Mouse (Mus musculus) embryo, embryonic 9.5 days (tissue): ENCODE measurements at regions not wholly inside any gene's neighbourhood (a gene's known extent, or its start where the extent isn't known, plus 50 kb on each side); places are given as distances from the start of the nearest gene placed in this dataset.

Experiments used
- DNase-seq: peaks from one replicate; pipeline ENCODE4 v3.0.0-alpha.2; 2017; ENCODE audit errors: extremely low spot score

GRCm38 (mm10) chr9:113421645-113422044, 286.4 kb downstream of the Pdcd6ip start:
- DNase-seq, result no peak

- no peak for DNase-seq
These were observed 286.9 kb downstream of the Pdcd6ip start for GRCm38 (mm10) chr9:113421121-113421520.

GRCm38 (mm10) chr9:113419801-113420200, 288.3 kb downstream of the Pdcd6ip start:
- no peak for DNase-seq

- no peak for DNase-seq
These were observed 291.0 kb downstream of the Pdcd6ip start for GRCm38 (mm10) chr9:113417106-113417505.

GRCm38 (mm10) chr9:113415511-113415931, 292.5 kb downstream of the Pdcd6ip start:
- DNase-seq, result peak; percentile 24

GRCm38 (mm10) chr9:113414690-113415089, 293.4 kb downstream of the Pdcd6ip start:
- no peak for DNase-seq

- DNase-seq, result no peak
These were observed 294.2 kb downstream of the Pdcd6ip start for GRCm38 (mm10) chr9:113413851-113414250.

- DNase-seq, result no peak
These were observed 296.4 kb downstream of the Pdcd6ip start for GRCm38 (mm10) chr9:113411638-113412037.

GRCm38 (mm10) chr9:113408521-113408920, 299.5 kb downstream of the Pdcd6ip start:
- no peak for DNase-seq

GRCm38 (mm10) chr9:113394320-113394719, 313.7 kb downstream of the Pdcd6ip start:
- DNase-seq, result no peak

- no peak for DNase-seq
These were observed 320.7 kb downstream of the Pdcd6ip start for GRCm38 (mm10) chr9:113387356-113387755.

- DNase-seq, result no peak
These were observed 326.4 kb downstream of the Pdcd6ip start for GRCm38 (mm10) chr9:113381591-113382110.

- no peak for DNase-seq
These were observed 327.5 kb downstream of the Pdcd6ip start for GRCm38 (mm10) chr9:113380408-113381129.

- DNase-seq, result no peak
These were observed 329.5 kb downstream of the Pdcd6ip start for GRCm38 (mm10) chr9:113378525-113378924.

GRCm38 (mm10) chr9:113371718-113372306, 336.2 kb downstream of the Pdcd6ip start:
- no peak for DNase-seq

- DNase-seq, result no peak
These were observed 360.1 kb downstream of the Pdcd6ip start for GRCm38 (mm10) chr9:113347942-113348341.

GRCm38 (mm10) chr9:113346531-113346930, 361.5 kb downstream of the Pdcd6ip start:
- DNase-seq, result no peak

- DNase-seq, result no peak
These were observed 365.9 kb downstream of the Pdcd6ip start for GRCm38 (mm10) chr9:113342131-113342530.

GRCm38 (mm10) chr9:113340838-113341237, 367.2 kb downstream of the Pdcd6ip start:
- DNase-seq, result no peak

- DNase-seq, result no peak
These were observed 368.0 kb downstream of the Pdcd6ip start for GRCm38 (mm10) chr9:113340036-113340435.

GRCm38 (mm10) chr9:113324489-113324888, 383.6 kb downstream of the Pdcd6ip start:
- DNase-seq, result no peak

- DNase-seq, result no peak
These were observed 398.1 kb downstream of the Pdcd6ip start for GRCm38 (mm10) chr9:113309707-113310574.
